Mouse (Mus musculus): ENCODE measurements at regions not wholly inside any gene's neighbourhood (a gene's known extent, or its start where the extent isn't known, plus 50 kb on each side); places are given as distances from the start of the nearest gene placed in this dataset.

- TF ChIP-seq CTCF (IDR thresholded peaks at IDR 0.05; ENCODE audit: extremely low read depth, insufficient read depth, insufficient read length, insufficient replicate concordance) (no peak), POLR2A (IDR thresholded peaks at IDR 0.05; ENCODE audit: low read depth, low read length) (no peak)
These were observed 396.9 kb upstream of the Clint1 start for GRCm38 (mm10) chr11:45454933-45455332.

All from spleen, adult 2 months (tissue).